Mouse (Mus musculus) kidney, adult 2 months (tissue): ENCODE measurements around the gene Cd300ld4. TPM values are rescaled to one million over a fixed set of nuclear protein-coding genes. Genes with fewer than 3 reads are reported as not detected.
A peak's percentile ranks its signal among the peaks of the same experiment; 100 is the strongest.
"Not testable (repeated sequence)": the region's sequence is repeated elsewhere in the genome, so short reads cannot be mapped to it uniquely, and the experiment has no call there.

ENCODE experiments used
- DNase-seq: peaks from one replicate; pipeline ENCODE4 v3.0.0; 2021
- H3K27ac ChIP-seq: fragments of 200-500 bp; 2 replicates; pipeline ENCODE4 v1.5.1; 2012; ENCODE audit warnings: low read depth, low read length, control low read depth, inconsistent platforms; ENCODE audit not compliant: insufficient read depth
- H3K27me3 ChIP-seq: fragments of 200-500 bp; replicated peaks from 2 replicates; pipeline ENCODE4 v1.6.1; 2012; ENCODE audit warnings: mild to moderate bottlenecking, moderate library complexity, low read length, inconsistent platforms; ENCODE audit not compliant: control insufficient read depth, insufficient read depth
- H3K36me3 ChIP-seq: fragments of 200-500 bp; 2 replicates; pipeline ENCODE4 v1.6.1; 2012; ENCODE audit warnings: mild to moderate bottlenecking, moderate library complexity, low read length, inconsistent platforms; ENCODE audit not compliant: control insufficient read depth, insufficient read depth
- H3K4me1 ChIP-seq: fragments of 200-500 bp; 2 replicates; pipeline ENCODE4 v1.6.1; 2011; ENCODE audit warnings: low read length; ENCODE audit not compliant: control insufficient read depth, insufficient read depth
- H3K4me3 ChIP-seq: fragments of 200-500 bp; 2 replicates; pipeline ENCODE4 v1.5.1; 2011; ENCODE audit warnings: mild to moderate bottlenecking, low read depth, low read length, control low read depth; ENCODE audit not compliant: insufficient read depth
- CTCF ChIP-seq: fragments of 200-500 bp; conservative IDR thresholded peaks from 2 replicates; pipeline ENCODE4 v1.5.1; 2011; ENCODE audit warnings: low read depth, mild to moderate bottlenecking, control low read depth, low read length, moderate library complexity, mixed read lengths; ENCODE audit not compliant: insufficient read depth, insufficient read length
- POLR2A ChIP-seq: fragments of 200-500 bp; IDR thresholded peaks from one replicate; pipeline ENCODE4 v1.6.1; 2011; ENCODE audit warnings: low read depth, low read length, control low read depth
- WGBS: fragments of 180-500 bp; shearing (Covaris S2); methylation state at CpG from one replicate; pipeline ENCODE4 v1.1.7; 2018; 5-methylcytosine and 5-hydroxymethylcytosine counted together
- polyA plus RNA-seq: library from polyadenylated mRNA; depleted of rRNA; stranded (reverse); fragments of >200 nt; gene quantifications from 2 replicates; pipeline ENCODE4 v1.2.3, GENCODE M21; 2012; rRNA removed

The Cd300ld4 gene
- polyA plus RNA-seq, result 2.3 TPM in 1 of 2 replicates, not detected in the other

DNA sequence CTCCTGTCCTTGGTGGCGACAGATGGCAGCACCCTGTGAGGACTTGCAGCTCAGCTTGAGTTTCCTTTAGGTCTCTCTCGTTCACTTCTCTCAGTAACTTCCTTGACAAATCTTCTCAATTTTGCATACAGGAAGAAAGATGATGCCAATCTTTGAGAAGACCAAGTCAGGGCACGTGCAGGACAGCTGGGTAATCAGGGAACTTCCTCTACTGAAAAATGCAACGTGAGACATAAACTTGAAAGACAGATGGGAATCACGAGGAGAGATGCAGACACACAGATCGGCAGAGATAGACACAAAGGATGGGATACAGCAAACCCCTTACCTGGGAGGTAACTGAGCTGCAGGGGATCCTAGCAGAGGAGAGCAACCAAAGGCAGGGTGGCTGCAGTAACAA, at the start of gene Cd300ld4:
Gene Cd300ld4 (minus strand): TSS at position 101 of the 400 bp plus-strand sequence.
- H3K4me3 ChIP-seq, H3K27ac ChIP-seq, DNase-seq, H3K4me1 ChIP-seq, H3K36me3 ChIP-seq, H3K27me3 ChIP-seq: not testable (repeated sequence)
- no CpG with 5 or more reads among the region's 6 CpGs for WGBS

DNA sequence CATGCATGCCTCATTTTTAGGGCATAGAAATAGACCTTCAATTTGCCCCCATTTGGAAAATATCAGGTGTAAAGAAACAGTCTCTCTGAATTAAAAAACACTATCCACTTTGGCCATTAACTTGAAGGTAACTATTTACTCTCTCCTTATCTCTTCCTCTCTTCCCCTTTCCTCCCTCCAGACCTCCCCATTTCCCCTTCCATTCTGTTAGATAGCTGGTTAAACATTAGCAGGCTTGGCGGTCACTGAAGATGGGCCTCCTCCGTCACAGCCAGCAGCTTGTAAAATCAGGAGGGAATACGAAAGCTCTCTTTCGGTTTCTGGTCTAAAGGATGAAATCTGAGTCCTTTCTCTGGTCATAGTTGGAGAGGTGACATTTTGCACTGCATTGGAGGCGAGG, 49.0 kb upstream of the Cd300ld4 start:
- H3K4me3 ChIP-seq, result no peak overlapping the region
- H3K27ac ChIP-seq, result no peak overlapping the region
- 40% methylated on average over 5 of the region's 5 CpGs for WGBS
- H3K36me3 ChIP-seq, result no peaks in the 10 kb centered on the region
- TF ChIP-seq CTCF, result no peak
- TF ChIP-seq POLR2A, result no peak
- no peaks in the 10 kb centered on the region for H3K4me1 ChIP-seq
- H3K27me3 ChIP-seq, result no peaks in the 10 kb centered on the region
- DNase-seq, result no peak

GRCm38 (mm10) chr11:115075407-115075806, 48.6 kb upstream of the Cd300ld4 start:
- WGBS, result 64% methylated on average over 7 of the region's 7 CpGs
- Histone ChIP-seq H3K27me3 (no peaks in the 10 kb centered on the region), H3K36me3 (no peaks in the 10 kb centered on the region), H3K27ac (no peak overlapping the region), H3K4me1 (no peaks in the 10 kb centered on the region), H3K4me3 (no peak overlapping the region)
- no peak for TF ChIP-seq POLR2A
- no peak for TF ChIP-seq CTCF
- DNase-seq, result peak; percentile 21

DNA sequence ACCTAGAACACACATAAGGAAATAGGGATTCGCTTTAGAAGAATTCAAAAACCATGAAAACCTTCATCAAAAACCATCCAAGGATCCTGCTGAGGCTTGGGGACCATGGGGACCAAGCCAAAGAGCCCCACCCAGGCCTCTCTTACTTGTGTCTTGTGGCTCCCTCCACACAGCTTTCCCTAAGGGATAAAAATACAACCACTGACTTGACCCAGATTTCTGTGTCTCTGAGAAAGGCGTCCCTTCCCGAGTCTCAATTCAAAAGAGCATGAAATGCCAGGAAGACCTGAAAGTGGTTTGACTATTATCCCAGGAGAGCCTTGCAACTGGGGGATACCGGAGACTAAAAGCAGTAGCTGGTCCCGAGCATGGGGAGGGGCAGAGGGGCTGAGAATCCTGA, 46.2 kb upstream of the Cd300ld4 start:
- H3K27me3 ChIP-seq, result no peaks in the 10 kb centered on the region
- TF ChIP-seq CTCF, result no peak
- no peak for TF ChIP-seq POLR2A
- H3K27ac ChIP-seq, result no peak overlapping the region
- no peak for DNase-seq
- no peaks in the 10 kb centered on the region for H3K36me3 ChIP-seq
- no peak overlapping the region for H3K4me3 ChIP-seq
- no peaks in the 10 kb centered on the region for H3K4me1 ChIP-seq
- WGBS, result 69% methylated on average over 5 of the region's 5 CpGs

DNA sequence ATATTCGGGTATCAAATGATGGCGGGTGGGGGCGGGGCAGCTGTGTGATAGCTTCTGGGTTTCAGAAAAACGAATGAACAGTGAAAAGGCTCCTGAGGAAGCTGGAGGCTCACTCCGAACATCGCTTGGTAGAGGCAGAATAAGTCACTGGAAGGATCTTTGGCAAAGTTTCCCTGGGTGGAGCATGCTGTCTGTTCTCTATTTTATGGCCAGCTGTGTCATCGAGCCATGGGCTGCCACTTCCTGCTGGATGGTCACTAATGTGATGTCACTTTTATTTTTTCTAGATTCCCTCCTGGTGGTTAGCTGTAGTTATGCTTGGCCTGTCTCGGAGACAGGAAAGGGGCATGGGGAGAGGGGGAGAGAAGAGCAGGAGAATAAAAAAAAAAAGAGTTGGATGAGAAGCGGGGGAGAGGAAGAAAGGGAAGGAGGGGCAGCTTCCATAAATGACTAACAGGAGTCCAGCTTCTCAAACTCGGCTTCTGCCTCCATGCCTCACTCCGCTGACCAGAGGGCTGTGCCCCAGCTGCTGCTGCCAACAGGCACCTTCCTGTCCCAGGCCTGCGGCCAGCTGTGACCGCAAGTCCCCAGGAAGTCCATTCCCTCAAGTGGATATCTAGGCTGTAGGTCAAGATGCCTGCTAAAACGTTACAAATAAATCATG, 45.0 kb upstream of the Cd300ld4 start:
- Histone ChIP-seq H3K27ac (peak overlapping the region; percentile 52; the same call in 1 of the 2 replicates), H3K36me3 (no peaks in the 10 kb centered on the region)
- 4% methylated on average over 14 of the region's 14 CpGs for WGBS

DNA sequence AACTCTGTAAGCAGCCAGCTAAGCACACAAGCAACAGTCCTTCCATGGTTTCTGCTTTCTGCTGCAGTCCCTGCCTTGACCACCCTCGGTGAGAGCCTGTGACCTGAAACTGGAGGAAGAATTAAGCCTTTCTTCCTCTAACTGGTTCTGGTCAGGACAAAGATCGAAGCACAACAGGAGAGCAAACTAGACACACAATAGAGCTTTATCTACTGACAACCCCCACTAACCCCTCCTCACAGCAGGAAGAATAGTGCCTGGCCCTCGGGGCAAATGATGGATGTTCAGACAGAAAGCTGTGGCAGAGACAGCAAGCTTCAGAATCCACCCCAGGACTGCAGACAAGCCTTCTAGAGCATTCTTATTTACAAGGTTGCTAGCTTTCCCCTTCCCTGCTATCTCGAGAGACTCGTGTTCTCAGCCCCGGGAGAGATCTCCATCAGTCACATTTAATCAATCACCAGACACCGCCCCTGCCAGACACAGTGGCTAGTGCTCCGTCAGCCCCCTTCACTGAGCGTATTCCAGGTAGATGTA, 44.3 kb upstream of the Cd300ld4 start:
- no peak overlapping the region for H3K27ac ChIP-seq
- TF ChIP-seq POLR2A (no peak), CTCF (no peak)

More for the DNA sequence above, 45.0 kb upstream of the Cd300ld4 start:
- peak; percentile 65 for DNase-seq
- TF ChIP-seq CTCF (no peak), POLR2A (no peak)
- no peaks in the 10 kb centered on the region for H3K4me1 ChIP-seq
- H3K4me3 ChIP-seq, result 0 out of 2 replicates have a peak overlapping the region, but pooled peaks have one; percentile 7
- no peaks in the 10 kb centered on the region for H3K27me3 ChIP-seq

GRCm38 (mm10) chr11:115066768-115067167, 40.0 kb upstream of the Cd300ld4 start:
- peak; percentile 11 for DNase-seq
- WGBS, result 51% methylated on average over 6 of the region's 6 CpGs

More for the DNA sequence above, 44.3 kb upstream of the Cd300ld4 start:
- 13% methylated on average over 9 of the region's 9 CpGs for WGBS
- no peak for DNase-seq
- no peak overlapping the region for H3K4me3 ChIP-seq
- no peaks in the 10 kb centered on the region for H3K36me3 ChIP-seq
- no peaks in the 10 kb centered on the region for H3K27me3 ChIP-seq
- no peaks in the 10 kb centered on the region for H3K4me1 ChIP-seq

GRCm38 (mm10) chr11:115062077-115062476, 35.3 kb upstream of the Cd300ld4 start, which contains the start of gene Cd300e:
Cd300e (minus strand) TSS chr11:115062177.
- no peaks in the 10 kb centered on the region for H3K27me3 ChIP-seq
- 19% methylated on average over 5 of the region's 5 CpGs for WGBS
- TF ChIP-seq CTCF (no peak), POLR2A (no peak)
- no peaks in the 10 kb centered on the region for H3K4me1 ChIP-seq
- no peak within 1 kb of the TSS for H3K4me3 ChIP-seq
- no peak within 1 kb of the TSS for H3K27ac ChIP-seq
- no peaks in the 10 kb centered on the region for H3K36me3 ChIP-seq
- DNase-seq, result no peak

More at GRCm38 (mm10) chr11:115066768-115067167, 40.0 kb upstream of the Cd300ld4 start:
- Histone ChIP-seq H3K27ac (no peak overlapping the region), H3K27me3 (no peaks in the 10 kb centered on the region), H3K4me3 (no peak overlapping the region), H3K4me1 (no peaks in the 10 kb centered on the region), H3K36me3 (no peaks in the 10 kb centered on the region)
- TF ChIP-seq CTCF, result no peak
- TF ChIP-seq POLR2A, result no peak
